Mouse (Mus musculus): ENCODE data around the gene Hoxb7. TPM values are rescaled to one million over a fixed set of nuclear protein-coding genes. Genes with fewer than 3 reads are reported as not detected.
A peak's percentile ranks its signal among the peaks of the same experiment; 100 is the strongest.

Hoxb7 gene
- polyA plus RNA-seq, 1 experiment from 2014 or later = 1.3 TPM

- H3K4me3 ChIP-seq (ENCODE audit: low read depth, low read length) = peak overlapping the region; percentile 49
- H3K9ac ChIP-seq (replicated peaks; ENCODE audit: low read depth) = peak overlapping the region; percentile 50; the same call in 1 of the 2 replicates
- peak; percentile 76 for ATAC-seq
- WGBS = 5% methylated on average over 33 of the region's 35 CpGs
- peaks cover 7% of the 10 kb centered on the region; the same call in 1 of the 2 replicates for H3K27me3 ChIP-seq (replicated peaks; ENCODE audit: insufficient read depth, low read length)
- no peaks in the 10 kb centered on the region for H3K9me3 ChIP-seq (ENCODE audit: low read length)
- peak; percentile 71 for DNase-seq (ENCODE audit: low spot score)
- peak overlapping the region; percentile 88 for H3K27ac ChIP-seq (ENCODE audit: low read length)
- no peaks in the 10 kb centered on the region for H3K36me3 ChIP-seq (ENCODE audit: insufficient read depth, low read length)
- H3K4me1 ChIP-seq (ENCODE audit: insufficient read depth, low read depth, low read length) = peaks cover 7% of the 10 kb centered on the region; the same call in 1 of the 2 replicates
- TF ChIP-seq EP300 (IDR thresholded peaks at IDR 0.05) = no peak
- no peak for TF ChIP-seq CTCF (IDR thresholded peaks at IDR 0.05)
- peak overlapping the region; percentile 63 for H3K4me2 ChIP-seq (replicated peaks; ENCODE audit: low read depth, low read length)
Measured at GRCm38 (mm10) chr11:96332618-96333032, 46.2 kb downstream of the Hoxb7 start.

- TF ChIP-seq EP300 (IDR thresholded peaks at IDR 0.05) (no peak), CTCF (IDR thresholded peaks at IDR 0.05) (no peak)
- H3K27ac ChIP-seq (ENCODE audit: low read length) = peak overlapping the region; percentile 88
- ATAC-seq = no peak
- peaks cover 7% of the 10 kb centered on the region; the same call in 1 of the 2 replicates for H3K27me3 ChIP-seq (replicated peaks; ENCODE audit: insufficient read depth, low read length)
- peak overlapping the region; percentile 63 for H3K4me2 ChIP-seq (replicated peaks; ENCODE audit: low read depth, low read length)
- H3K4me3 ChIP-seq (ENCODE audit: low read depth, low read length) = peak overlapping the region; percentile 49
- DNase-seq (ENCODE audit: low spot score) = no peak
- H3K4me1 ChIP-seq (ENCODE audit: insufficient read depth, low read depth, low read length) = peaks cover 12% of the 10 kb centered on the region; the same call in 1 of the 2 replicates
- peak overlapping the region; percentile 50; the same call in 1 of the 2 replicates for H3K9ac ChIP-seq (replicated peaks; ENCODE audit: low read depth)
- no peaks in the 10 kb centered on the region for H3K36me3 ChIP-seq (ENCODE audit: insufficient read depth, low read length)
- H3K9me3 ChIP-seq (ENCODE audit: low read length) = no peaks in the 10 kb centered on the region
- WGBS = 21% methylated on average over 17 of the region's 17 CpGs
Measured at GRCm38 (mm10) chr11:96333241-96334001, 47.0 kb downstream of the Hoxb7 start.

GRCm38 (mm10) chr11:96334002-96334364, 47.6 kb downstream of the Hoxb7 start:
- no peak for TF ChIP-seq EP300 (IDR thresholded peaks at IDR 0.05)
- no peak for TF ChIP-seq CTCF (IDR thresholded peaks at IDR 0.05)
- peak overlapping the region; percentile 63 for H3K4me2 ChIP-seq (replicated peaks; ENCODE audit: low read depth, low read length)
- no peak overlapping the region for H3K9ac ChIP-seq (replicated peaks; ENCODE audit: low read depth)
- H3K9me3 ChIP-seq (ENCODE audit: low read length) = no peaks in the 10 kb centered on the region
- ATAC-seq (no peak), DNase-seq (ENCODE audit: low spot score) (no peak)
- H3K36me3 ChIP-seq (ENCODE audit: insufficient read depth, low read length) = no peaks in the 10 kb centered on the region
- peak overlapping the region; percentile 49 for H3K4me3 ChIP-seq (ENCODE audit: low read depth, low read length)
- H3K4me1 ChIP-seq (ENCODE audit: insufficient read depth, low read depth, low read length) = peaks cover 12% of the 10 kb centered on the region; the same call in 1 of the 2 replicates
- WGBS = 11% methylated on average over 2 of the region's 2 CpGs
- peak overlapping the region; percentile 88; the same call in 1 of the 2 replicates for H3K27ac ChIP-seq (ENCODE audit: low read length)
- peaks cover 7% of the 10 kb centered on the region; the same call in 1 of the 2 replicates for H3K27me3 ChIP-seq (replicated peaks; ENCODE audit: insufficient read depth, low read length)

GRCm38 (mm10) chr11:96334998-96335397, 48.6 kb downstream of the Hoxb7 start:
- DNase-seq (ENCODE audit: low spot score) (no peak), ATAC-seq (no peak)
- no peaks in the 10 kb centered on the region for H3K9me3 ChIP-seq (ENCODE audit: low read length)
- H3K9ac ChIP-seq (replicated peaks; ENCODE audit: low read depth) = no peak overlapping the region
- H3K4me2 ChIP-seq (replicated peaks; ENCODE audit: low read depth, low read length) = peak overlapping the region; percentile 63; the same call in 1 of the 2 replicates
- peaks cover 12% of the 10 kb centered on the region; the same call in 1 of the 2 replicates for H3K4me1 ChIP-seq (ENCODE audit: insufficient read depth, low read depth, low read length)
- H3K27me3 ChIP-seq (replicated peaks; ENCODE audit: insufficient read depth, low read length) = peaks cover 7% of the 10 kb centered on the region; the same call in 1 of the 2 replicates
- H3K4me3 ChIP-seq (ENCODE audit: low read depth, low read length) = no peak overlapping the region
- no peaks in the 10 kb centered on the region for H3K36me3 ChIP-seq (ENCODE audit: insufficient read depth, low read length)
- WGBS = 29% methylated on average over 3 of the region's 3 CpGs
- TF ChIP-seq EP300 (IDR thresholded peaks at IDR 0.05) (no peak), CTCF (IDR thresholded peaks at IDR 0.05) (no peak)
- H3K27ac ChIP-seq (ENCODE audit: low read length) = no peak overlapping the region

GRCm38 (mm10) chr11:96336597-96336996, 50.2 kb downstream of the Hoxb7 start:
- DNase-seq (ENCODE audit: low spot score) (peak; percentile 28), ATAC-seq (no peak)
- peaks cover 12% of the 10 kb centered on the region; the same call in 1 of the 2 replicates for H3K4me1 ChIP-seq (ENCODE audit: insufficient read depth, low read depth, low read length)
- no peaks in the 10 kb centered on the region for H3K9me3 ChIP-seq (ENCODE audit: low read length)
- peak overlapping the region; percentile 51 for H3K27ac ChIP-seq (ENCODE audit: low read length)
- 0 out of 2 replicates have a peak overlapping the region, but pooled peaks have one; percentile 5 for H3K4me2 ChIP-seq (replicated peaks; ENCODE audit: low read depth, low read length)
- TF ChIP-seq EP300 (IDR thresholded peaks at IDR 0.05) = no peak
- no peak for TF ChIP-seq CTCF (IDR thresholded peaks at IDR 0.05)
- no peak overlapping the region for H3K4me3 ChIP-seq (ENCODE audit: low read depth, low read length)
- peaks cover 7% of the 10 kb centered on the region; the same call in 1 of the 2 replicates for H3K27me3 ChIP-seq (replicated peaks; ENCODE audit: insufficient read depth, low read length)
- no peak overlapping the region for H3K9ac ChIP-seq (replicated peaks; ENCODE audit: low read depth)
- WGBS = 25% methylated on average over 2 of the region's 2 CpGs
- H3K36me3 ChIP-seq (ENCODE audit: insufficient read depth, low read length) = no peaks in the 10 kb centered on the region

GRCm38 (mm10) chr11:96337026-96337425, 50.6 kb downstream of the Hoxb7 start:
- Histone ChIP-seq H3K27ac (ENCODE audit: low read length) (peak overlapping the region; percentile 51), H3K36me3 (ENCODE audit: insufficient read depth, low read length) (no peaks in the 10 kb centered on the region), H3K9me3 (ENCODE audit: low read length) (no peaks in the 10 kb centered on the region), H3K9ac (replicated peaks; ENCODE audit: low read depth) (no peak overlapping the region), H3K4me3 (ENCODE audit: low read depth, low read length) (no peak overlapping the region), H3K4me2 (replicated peaks; ENCODE audit: low read depth, low read length) (0 out of 2 replicates have a peak overlapping the region, but pooled peaks have one; percentile 5), H3K4me1 (ENCODE audit: insufficient read depth, low read depth, low read length) (peaks cover 12% of the 10 kb centered on the region; the same call in 1 of the 2 replicates), H3K27me3 (replicated peaks; ENCODE audit: insufficient read depth, low read length) (peaks cover 7% of the 10 kb centered on the region; the same call in 1 of the 2 replicates)
- no peak for TF ChIP-seq EP300 (IDR thresholded peaks at IDR 0.05)
- no peak for TF ChIP-seq CTCF (IDR thresholded peaks at IDR 0.05)
- 18% methylated on average over 6 of the region's 6 CpGs for WGBS
- DNase-seq (ENCODE audit: low spot score) (no peak), ATAC-seq (no peak)

Measured in lung, postnatal 0 days (tissue).